Comparison of ENCODE assay signal across 25 mouse cellular contexts in genomic region chr14:47220231-47221025, GRCm38 (mm10). TPM values are rescaled to one million over a fixed set of nuclear protein-coding genes. Genes with fewer than 3 reads are reported as not detected.
DNase-seq lines count a peak whose midpoint lies in the region; ATAC-seq and TF ChIP-seq lines count a peak whose summit lies in the region.
"Had no signal": no experiment of that assay in that cellular context is flagged by ENCODE, and none has a peak within 500 bp of the region (broad histone marks: within the 10 kb centered on the region; RNA-seq: fewer than 3 reads in every experiment).

No protein-coding gene starts in this region.

- no peaks in the 10 kb centered on the region for H3K4me1 ChIP-seq in heart, embryonic 12.5 days (replicated peaks)
- peaks cover 8% of the 10 kb centered on the region; the same call in 1 of the 2 replicates for H3K4me1 ChIP-seq in liver, adult 2 months (ENCODE audit: control insufficient read depth, insufficient read depth, low read length)
- H3K4me1 ChIP-seq in liver, embryonic 11.5 days (replicated peaks; ENCODE audit: control insufficient read depth, insufficient read depth, low read length): no peaks in the 10 kb centered on the region
- H3K4me1 ChIP-seq: embryonic facial prominence, embryonic 10.5 days; embryonic facial prominence, embryonic 12.5 days; forebrain, embryonic 13.5 days had no signal

- no peak for TF ChIP-seq CTCF in liver, adult 2 months (IDR thresholded peaks at IDR 0.05; ENCODE audit: low read depth, low read length)

- no peaks in the 10 kb centered on the region for H3K27me3 ChIP-seq in heart, embryonic 12.5 days (replicated peaks)
- no peaks in the 10 kb centered on the region for H3K27me3 ChIP-seq in liver, adult 2 months (ENCODE audit: control insufficient read depth, insufficient read depth, low read length)
- H3K27me3 ChIP-seq in liver, embryonic 11.5 days (replicated peaks; ENCODE audit: control insufficient read depth, insufficient read depth, low read length): no peaks in the 10 kb centered on the region
- H3K27me3 ChIP-seq: CH12.LX; embryonic facial prominence, embryonic 12.5 days; forebrain, embryonic 13.5 days; Patski had no signal

- H3K4me2 ChIP-seq in heart, embryonic 12.5 days: no peak overlapping the region
- no peak overlapping the region for H3K4me2 ChIP-seq in liver, embryonic 11.5 days
- H3K4me2 ChIP-seq: embryonic facial prominence, embryonic 12.5 days; forebrain, embryonic 13.5 days had no signal

- DNase-seq in heart, adult 11 months: peak; percentile 55
- DNase-seq in liver, adult 2 months (ENCODE audit: extremely low read depth, low read depth, low spot score): peak; percentile 94
- no peak for DNase-seq in liver, embryonic 11.5 days (ENCODE audit: low spot score)
- peak; percentile 37 for DNase-seq in thymus, postnatal 0 days (ENCODE audit: low spot score)
- peak; percentile 48 for DNase-seq in thymus, postnatal 14 days
- no peak for DNase-seq in ovary, postnatal 14 days (ENCODE audit: low spot score)
- DNase-seq in gastrocnemius, postnatal 36 days: no peak
- DNase-seq: adrenal gland, adult 8-10 months; adrenal gland, postnatal 14 days; adrenal gland, postnatal 36 days; B cell, adult 2 months; cerebellum, adult 11-12 months; cerebellum, adult 2 months; cerebellum, adult 9-10 months; cerebellum, postnatal 10 days; cerebellum, postnatal 25 days had no signal

- H3K79me2 ChIP-seq in liver, adult 2 months (ENCODE audit: control insufficient read depth, insufficient read depth, low read length): no peaks in the 10 kb centered on the region

- H3K4me3 ChIP-seq in heart, embryonic 12.5 days: no peak overlapping the region
- H3K4me3 ChIP-seq in liver, adult 2 months (ENCODE audit: insufficient read depth, low read depth, low read length): no peak overlapping the region
- H3K4me3 ChIP-seq in liver, embryonic 11.5 days (ENCODE audit: low read depth, low read length): no peak overlapping the region
- H3K4me3 ChIP-seq: embryonic facial prominence, embryonic 10.5 days; embryonic facial prominence, embryonic 12.5 days; forebrain, embryonic 13.5 days had no signal

- H3K36me3 ChIP-seq in heart, embryonic 12.5 days: no peaks in the 10 kb centered on the region
- H3K36me3 ChIP-seq in liver, adult 2 months (ENCODE audit: control insufficient read depth, insufficient read depth, low read length): no peaks in the 10 kb centered on the region
- H3K36me3 ChIP-seq in liver, embryonic 11.5 days (ENCODE audit: control insufficient read depth, insufficient read depth, low read length): no peaks in the 10 kb centered on the region
- H3K36me3 ChIP-seq: embryonic facial prominence, embryonic 10.5 days; embryonic facial prominence, embryonic 12.5 days; G1E had no signal

- no peak for ATAC-seq in heart, embryonic 12.5 days (ENCODE audit: insufficient number of reproducible peaks, low FRiP score)
- ATAC-seq in liver, embryonic 11.5 days (replicated peaks; ENCODE audit: low FRiP score): no peak
- ATAC-seq: activated CD4-positive, CD25-positive, alpha-beta regulatory T cell, adult 4 months; CD4-positive, CD25-positive, alpha-beta regulatory T cell, adult 4 months; forebrain, embryonic 13.5 days; Patski had no signal

- 74% methylated on average over 8 of the region's 8 CpGs for WGBS in heart, embryonic 12.5 days
- WGBS in liver, adult 2 months: 28% methylated on average over 8 of the region's 8 CpGs
- WGBS in liver, embryonic 11.5 days: 73% methylated on average over 8 of the region's 8 CpGs

- H3K9ac ChIP-seq in heart, embryonic 12.5 days: no peak overlapping the region
- 0 out of 2 replicates have a peak overlapping the region, but pooled peaks have one; percentile 2 for H3K9ac ChIP-seq in liver, adult 2 months (ENCODE audit: low read depth, low read length)
- no peak overlapping the region for H3K9ac ChIP-seq in liver, embryonic 11.5 days (ENCODE audit: low read depth, low read length)
- H3K9ac ChIP-seq: embryonic facial prominence, embryonic 12.5 days; forebrain, embryonic 13.5 days had no signal

- H3K27ac ChIP-seq in heart, embryonic 12.5 days (ENCODE audit: poor library complexity, severe bottlenecking): no peak overlapping the region
- peak overlapping the region; percentile 67 for H3K27ac ChIP-seq in liver, adult 2 months (replicated peaks; ENCODE audit: insufficient read depth, low read depth, low read length)
- no peak overlapping the region for H3K27ac ChIP-seq in liver, embryonic 11.5 days (ENCODE audit: low read depth, low read length)
- H3K27ac ChIP-seq: embryonic facial prominence, embryonic 10.5 days; embryonic facial prominence, embryonic 12.5 days; forebrain, embryonic 13.5 days had no signal

- 0 out of 2 replicates have a peak, but pooled peaks cover 2% of the 10 kb centered on the region for H3K9me3 ChIP-seq in heart, embryonic 12.5 days (replicated peaks)
- H3K9me3 ChIP-seq in liver, embryonic 11.5 days (ENCODE audit: control insufficient read depth, low read length): no peaks in the 10 kb centered on the region
- H3K9me3 ChIP-seq: embryonic facial prominence, embryonic 12.5 days; forebrain, embryonic 13.5 days; G1E had no signal

- intact Hi-C loops in gastrocnemius, postnatal 36 days (cut with DNase I): no loop called here

- no peak for TF ChIP-seq POLR2A in liver, adult 2 months (IDR thresholded peaks at IDR 0.05; ENCODE audit: extremely low read depth, insufficient read depth, low read length)

RNA-seq across cellular contexts. Expression of gene Gch1, which starts 31.2 kb away (rescaled TPM):
- polyA plus RNA-seq in heart, embryonic 12.5 days (2016; fragmentation: Nextera tagmentation; extraction: Ambion mirVana): 6.8 TPM in 2 replicates
- total RNA-seq in liver, adult 2 months (2014; rRNA removed): 195 and 200 TPM in 2 replicates
- 133 TPM in 2 replicates for polyA plus RNA-seq in liver, adult 2 months (2012; rRNA removed)
- polyA plus RNA-seq in liver, embryonic 11.5 days (2014; fragmentation: Nextera tagmentation; extraction: Ambion mirVana): 3.4 TPM in 2 replicates
- polyA plus RNA-seq in thymus, postnatal 0 days (2015; fragmentation: Nextera tagmentation; extraction: Ambion mirVana): 16.1 and 16.6 TPM in 2 replicates
- total RNA-seq in gastrocnemius, postnatal 36 days (2021): 1 to 10 TPM; 2.0 to 2.6 TPM

RNA-seq across cellular contexts. Expression of gene Wdhd1, which starts 56.2 kb away (rescaled TPM):
- 22.9 and 23.1 TPM in 2 replicates for polyA plus RNA-seq in heart, embryonic 12.5 days (2016; fragmentation: Nextera tagmentation; extraction: Ambion mirVana)
- total RNA-seq in liver, adult 2 months (2014; rRNA removed): 1.0 and 1.3 TPM in 2 replicates
- polyA plus RNA-seq in liver, adult 2 months (2012; rRNA removed): 0.21 and 0.24 TPM in 2 replicates
- 65.7 and 68.8 TPM in 2 replicates for polyA plus RNA-seq in liver, embryonic 11.5 days (2014; fragmentation: Nextera tagmentation; extraction: Ambion mirVana)
- polyA plus RNA-seq in thymus, postnatal 0 days (2015; fragmentation: Nextera tagmentation; extraction: Ambion mirVana): 24.3 and 28.1 TPM in 2 replicates
- total RNA-seq in gastrocnemius, postnatal 36 days (2021): under 1 TPM; 0.59 to 0.64 TPM

RNA-seq across cellular contexts. Expression of gene Socs4, which starts 56.3 kb away (rescaled TPM):
- 2.4 and 3.0 TPM in 2 replicates for polyA plus RNA-seq in heart, embryonic 12.5 days (2016; fragmentation: Nextera tagmentation; extraction: Ambion mirVana)
- 8.3 and 9.1 TPM in 2 replicates for total RNA-seq in liver, adult 2 months (2014; rRNA removed)
- 1.8 and 2.1 TPM in 2 replicates for polyA plus RNA-seq in liver, adult 2 months (2012; rRNA removed)
- 4.6 and 4.8 TPM in 2 replicates for polyA plus RNA-seq in liver, embryonic 11.5 days (2014; fragmentation: Nextera tagmentation; extraction: Ambion mirVana)
- polyA plus RNA-seq in thymus, postnatal 0 days (2015; fragmentation: Nextera tagmentation; extraction: Ambion mirVana): 6.7 and 6.8 TPM in 2 replicates
- total RNA-seq in gastrocnemius, postnatal 36 days (2021): 1 to 10 TPM; 6.2 to 6.5 TPM

Comparison
In these comparisons a context has a peak if more than half of its experiments do, and no peak if none do; other contexts are left out.
1. DNase-seq: peak in heart, adult 11 months (single experiment), liver, adult 2 months (single experiment), thymus, postnatal 0 days (single experiment) and thymus, postnatal 14 days (single experiment); none in liver, embryonic 11.5 days (single experiment), ovary, postnatal 14 days (single experiment) and gastrocnemius, postnatal 36 days (0 of 2).
2. RNA of gene Wdhd1, which starts 56.2 kb away (polyA plus RNA-seq): 65.7 to 68.8 TPM in liver, embryonic 11.5 days, 24.3 to 28.1 TPM in thymus, postnatal 0 days and 22.9 to 23.1 TPM in heart, embryonic 12.5 days; 0.21 to 0.24 TPM in liver, adult 2 months; every median in the first group is over 10 times any median in the second.